ENCODE assay signal across 23 mouse cellular contexts in genomic region chr1:180358466-180358865, GRCm38 (mm10). TPM values are rescaled to one million over a fixed set of nuclear protein-coding genes. Genes with fewer than 3 reads are reported as not detected.
DNase-seq lines count a peak whose midpoint lies in the region; ATAC-seq and TF ChIP-seq lines count a peak whose summit lies in the region.
"Had no signal": no experiment of that assay in that cellular context is flagged by ENCODE, and none has a peak within 500 bp of the region (broad histone marks: within the 10 kb centered on the region; RNA-seq: fewer than 3 reads in every experiment).

No protein-coding gene starts in this region.

- H3K4me2 ChIP-seq in hindbrain, embryonic 15.5 days: no peak overlapping the region
- H3K4me2 ChIP-seq in hindbrain, embryonic 12.5 days (replicated peaks): no peak overlapping the region
- no peak overlapping the region for H3K4me2 ChIP-seq in intestine, embryonic 15.5 days (replicated peaks)
- H3K4me2 ChIP-seq: forebrain, embryonic 15.5 days; limb, embryonic 15.5 days; neural tube, embryonic 15.5 days had no signal

- H3K27ac ChIP-seq in heart, adult 2 months: peak overlapping the region; percentile 65
- H3K27ac ChIP-seq in hindbrain, embryonic 15.5 days (replicated peaks): 0 out of 2 replicates have a peak overlapping the region, but pooled peaks have one; percentile 25
- H3K27ac ChIP-seq in hindbrain, embryonic 12.5 days: no peak overlapping the region
- peak overlapping the region; percentile 39; the same call in 1 of the 2 replicates for H3K27ac ChIP-seq in layer of hippocampus, adult 2 months
- peak overlapping the region; percentile 30; the same call in 1 of the 2 replicates for H3K27ac ChIP-seq in limb, embryonic 10.5 days
- H3K27ac ChIP-seq in intestine, embryonic 15.5 days: no peak overlapping the region
- H3K27ac ChIP-seq: forebrain, embryonic 15.5 days; limb, embryonic 15.5 days; neural tube, embryonic 15.5 days had no signal

- H3K4me1 ChIP-seq in heart, adult 2 months (ENCODE audit: control insufficient read depth, insufficient read depth, low read length): peaks cover 43% of the 10 kb centered on the region
- H3K4me1 ChIP-seq in hindbrain, embryonic 15.5 days (replicated peaks): peaks cover 6% of the 10 kb centered on the region
- H3K4me1 ChIP-seq in hindbrain, embryonic 12.5 days: no peaks in the 10 kb centered on the region
- H3K4me1 ChIP-seq in limb, embryonic 10.5 days: peaks cover 60% of the 10 kb centered on the region
- H3K4me1 ChIP-seq in intestine, embryonic 15.5 days (replicated peaks): peaks cover 26% of the 10 kb centered on the region
- H3K4me1 ChIP-seq: forebrain, embryonic 15.5 days had no signal

- H3K4me3 ChIP-seq in heart, adult 2 months: no peak overlapping the region
- H3K4me3 ChIP-seq in hindbrain, embryonic 15.5 days: no peak overlapping the region
- H3K4me3 ChIP-seq in hindbrain, embryonic 12.5 days: no peak overlapping the region
- H3K4me3 ChIP-seq in layer of hippocampus, adult 2 months: no peak overlapping the region
- no peak overlapping the region for H3K4me3 ChIP-seq in limb, embryonic 10.5 days
- no peak overlapping the region for H3K4me3 ChIP-seq in intestine, embryonic 15.5 days (replicated peaks)
- H3K4me3 ChIP-seq: forebrain, embryonic 15.5 days; limb, embryonic 15.5 days; neural tube, embryonic 15.5 days had no signal

- no peaks in the 10 kb centered on the region for H3K27me3 ChIP-seq in heart, adult 2 months (ENCODE audit: control insufficient read depth, insufficient read depth, low read length)
- no peaks in the 10 kb centered on the region for H3K27me3 ChIP-seq in hindbrain, embryonic 15.5 days
- H3K27me3 ChIP-seq in hindbrain, embryonic 12.5 days: no peaks in the 10 kb centered on the region
- H3K27me3 ChIP-seq in limb, embryonic 10.5 days (ENCODE audit: low read depth, poor library complexity, severe bottlenecking): no peaks in the 10 kb centered on the region
- H3K27me3 ChIP-seq in intestine, embryonic 15.5 days (replicated peaks): no peaks in the 10 kb centered on the region
- H3K27me3 ChIP-seq: forebrain, embryonic 15.5 days; limb, embryonic 15.5 days; neural tube, embryonic 15.5 days had no signal

- 57% methylated on average over 9 of the region's 9 CpGs for WGBS in heart, adult 2 months
- WGBS in hindbrain, embryonic 15.5 days: 88% methylated on average over 9 of the region's 9 CpGs
- WGBS in hindbrain, embryonic 12.5 days: 92% methylated on average over 9 of the region's 9 CpGs
- WGBS in limb, embryonic 10.5 days: 93% methylated on average over 9 of the region's 9 CpGs
- WGBS in intestine, embryonic 15.5 days: 75% methylated on average over 9 of the region's 9 CpGs

- H3K36me3 ChIP-seq in heart, adult 2 months (ENCODE audit: control insufficient read depth, insufficient read depth, low read length): peaks cover 6% of the 10 kb centered on the region
- H3K36me3 ChIP-seq in hindbrain, embryonic 15.5 days: no peaks in the 10 kb centered on the region
- H3K36me3 ChIP-seq in hindbrain, embryonic 12.5 days: no peaks in the 10 kb centered on the region
- H3K36me3 ChIP-seq in limb, embryonic 10.5 days: 0 out of 2 replicates have a peak, but pooled peaks cover 5% of the 10 kb centered on the region
- no peaks in the 10 kb centered on the region for H3K36me3 ChIP-seq in intestine, embryonic 15.5 days
- H3K36me3 ChIP-seq: forebrain, embryonic 15.5 days; neural tube, embryonic 15.5 days had no signal

- TF ChIP-seq POLR2A in heart, adult 2 months (IDR thresholded peaks at IDR 0.05; ENCODE audit: insufficient read depth, low read depth, low read length): no peak

- H3K79me2 ChIP-seq in heart, adult 2 months (replicated peaks; ENCODE audit: control insufficient read depth, insufficient read depth, low read length): peaks cover 3% of the 10 kb centered on the region

- no peak overlapping the region for H3K9ac ChIP-seq in heart, adult 2 months (ENCODE audit: low read depth, low read length)
- no peak overlapping the region for H3K9ac ChIP-seq in hindbrain, embryonic 15.5 days
- no peak overlapping the region for H3K9ac ChIP-seq in hindbrain, embryonic 12.5 days
- H3K9ac ChIP-seq in intestine, embryonic 15.5 days: no peak overlapping the region
- H3K9ac ChIP-seq: forebrain, embryonic 15.5 days; limb, embryonic 15.5 days; liver, postnatal 0 days; neural tube, embryonic 15.5 days had no signal

- ATAC-seq in hindbrain, embryonic 15.5 days (ENCODE audit: low FRiP score, low read depth): no peak
- ATAC-seq in hindbrain, embryonic 12.5 days (ENCODE audit: low FRiP score): no peak
- ATAC-seq in intestine, embryonic 15.5 days: no peak
- ATAC-seq: activated CD4-positive, CD25-positive, alpha-beta regulatory T cell, adult 4 months; forebrain, embryonic 15.5 days; midbrain, embryonic 16.5 days had no signal

- no peak for DNase-seq in heart, adult 2 months
- DNase-seq in heart, adult 9 months (ENCODE audit: low spot score in 2 of 2): no peak
- no peak for DNase-seq in layer of hippocampus, adult 2 months (ENCODE audit: low spot score in 2 of 2)
- DNase-seq in layer of hippocampus, adult 9-11 months: no peak
- DNase-seq in limb, embryonic 10.5 days (ENCODE audit: low spot score): no peak
- DNase-seq: adrenal gland, postnatal 10 days; cerebellum, adult 11 months; cerebellum, postnatal 14 days; embryo, embryonic 11 days; gastrocnemius, postnatal 36 days; heart, postnatal 36 days; liver, postnatal 0 days; lung, postnatal 10 days; thymus, postnatal 4 days had no signal

- no peak for TF ChIP-seq CTCF in heart, adult 2 months (IDR thresholded peaks at IDR 0.05)
- TF ChIP-seq CTCF in layer of hippocampus, adult 2 months (conservative IDR thresholded peaks at IDR 0.05): no peak

- no peaks in the 10 kb centered on the region for H3K9me3 ChIP-seq in hindbrain, embryonic 15.5 days
- no peaks in the 10 kb centered on the region for H3K9me3 ChIP-seq in hindbrain, embryonic 12.5 days (replicated peaks)
- no peaks in the 10 kb centered on the region for H3K9me3 ChIP-seq in limb, embryonic 10.5 days (replicated peaks)
- H3K9me3 ChIP-seq in intestine, embryonic 15.5 days: no peaks in the 10 kb centered on the region
- H3K9me3 ChIP-seq: forebrain, embryonic 15.5 days; G1E; limb, embryonic 15.5 days; neural tube, embryonic 15.5 days had no signal

- no peak for TF ChIP-seq EP300 in heart, adult 2 months (IDR thresholded peaks at IDR 0.05; ENCODE audit: insufficient read depth, low read depth, low read length)

- intact Hi-C loops in heart, adult 2 months (cut with DNase I): no loop called here

RNA-seq across cellular contexts. Expression of gene Itpkb, which starts 28.2 kb away (rescaled TPM):
- total RNA-seq in heart, adult 2 months (2021): 10 to 100 TPM; 50.0 to 50.7 TPM
- polyA plus RNA-seq in heart, adult 2 months (2012; rRNA removed): 21.5 and 29.9 TPM in 2 replicates
- polyA plus RNA-seq in hindbrain, embryonic 15.5 days (2015; fragmentation: Nextera tagmentation; extraction: Ambion mirVana): 3.5 and 3.7 TPM in 2 replicates
- polyA plus RNA-seq in hindbrain, embryonic 12.5 days (2016; fragmentation: Nextera tagmentation; extraction: Ambion mirVana): 7.7 and 8.3 TPM in 2 replicates
- 10 to 100 TPM; 26.3 to 28.3 TPM for total RNA-seq in layer of hippocampus, adult 2 months (2021)
- polyA plus RNA-seq in limb, embryonic 10.5 days (2016; fragmentation: Nextera tagmentation; extraction: Ambion mirVana): 6.2 and 10.1 TPM in 2 replicates
- 6.9 and 8.2 TPM in 2 replicates for polyA plus RNA-seq in intestine, embryonic 15.5 days (2015; fragmentation: Nextera tagmentation; extraction: Ambion mirVana)

Comparison
In these comparisons a context has a peak if more than half of its experiments do, and no peak if none do; other contexts are left out.
1. H3K27ac ChIP-seq: peak in heart, adult 2 months (single experiment), hindbrain, embryonic 15.5 days (single experiment), layer of hippocampus, adult 2 months (single experiment) and limb, embryonic 10.5 days (single experiment); none in hindbrain, embryonic 12.5 days (single experiment) and intestine, embryonic 15.5 days (single experiment).